Mouse (Mus musculus): ENCODE measurements around the gene Negr1. TPM values are rescaled to one million over a fixed set of nuclear protein-coding genes. Genes with fewer than 3 reads are reported as not detected.

The Negr1 gene
- polyA plus RNA-seq, 1 experiment from 2014 or later, result 6.0 TPM

GRCm38 (mm10) chr3:156952970-156953369 lies 391.4 kb downstream of the Negr1 start:
- Histone ChIP-seq H3K27ac (ENCODE audit: low read depth) (no peak overlapping the region), H3K27me3 (replicated peaks; ENCODE audit: control insufficient read depth, insufficient read depth, low read length) (no peaks in the 10 kb centered on the region), H3K36me3 (ENCODE audit: control insufficient read depth, insufficient read depth, low read length) (no peaks in the 10 kb centered on the region), H3K4me2 (ENCODE audit: low read length) (no peak overlapping the region), H3K4me3 (ENCODE audit: low read depth, low read length) (no peak overlapping the region), H3K4me1 (replicated peaks; ENCODE audit: control insufficient read depth, insufficient read depth, low read length) (no peaks in the 10 kb centered on the region), H3K9ac (ENCODE audit: low read length) (no peak overlapping the region), H3K9me3 (ENCODE audit: control insufficient read depth, low read length) (no peaks in the 10 kb centered on the region)
- ATAC-seq (replicated peaks; ENCODE audit: low FRiP score, low TSS enrichment, low read depth) (no peak), DNase-seq (ENCODE audit: low spot score) (no peak)
- WGBS, result 73% methylated on average over 6 of the region's 6 CpGs

GRCm38 (mm10) chr3:156955094-156955493 lies 393.5 kb downstream of the Negr1 start:
- H3K4me1 ChIP-seq (replicated peaks; ENCODE audit: control insufficient read depth, insufficient read depth, low read length), result no peaks in the 10 kb centered on the region
- no peak overlapping the region for H3K4me2 ChIP-seq (ENCODE audit: low read length)
- no peak overlapping the region for H3K9ac ChIP-seq (ENCODE audit: low read length)
- no peaks in the 10 kb centered on the region for H3K36me3 ChIP-seq (ENCODE audit: control insufficient read depth, insufficient read depth, low read length)
- no peak for ATAC-seq (replicated peaks; ENCODE audit: low FRiP score, low TSS enrichment, low read depth)
- H3K27me3 ChIP-seq (replicated peaks; ENCODE audit: control insufficient read depth, insufficient read depth, low read length), result no peaks in the 10 kb centered on the region
- WGBS, result 87% methylated on average over 4 of the region's 4 CpGs
- no peak for DNase-seq (ENCODE audit: low spot score)
- no peak overlapping the region for H3K27ac ChIP-seq (ENCODE audit: low read depth)
- H3K4me3 ChIP-seq (ENCODE audit: low read depth, low read length), result no peak overlapping the region
- H3K9me3 ChIP-seq (ENCODE audit: control insufficient read depth, low read length), result no peaks in the 10 kb centered on the region

DNA sequence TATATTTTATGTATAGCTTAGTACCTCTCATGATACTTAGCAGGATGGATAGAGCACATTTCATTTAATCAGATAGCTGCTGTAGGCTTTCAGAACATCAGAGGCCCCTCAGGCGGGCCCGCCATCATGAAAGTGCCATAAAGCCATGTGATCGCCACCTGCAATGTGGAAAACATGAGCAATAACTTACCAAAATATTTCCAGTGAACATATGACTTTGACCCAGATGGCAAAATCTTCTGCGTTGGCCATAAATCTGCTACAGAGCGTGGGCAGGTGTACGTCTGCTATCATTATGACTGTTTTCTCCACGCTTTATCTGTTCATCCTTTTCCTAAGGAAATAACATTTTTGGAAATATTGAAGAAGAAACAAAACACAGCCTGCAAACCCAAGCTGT lies 397.0 kb downstream of the Negr1 start:
- Histone ChIP-seq H3K9me3 (ENCODE audit: control insufficient read depth, low read length) (no peaks in the 10 kb centered on the region), H3K4me3 (ENCODE audit: low read depth, low read length) (no peak overlapping the region), H3K4me2 (ENCODE audit: low read length) (no peak overlapping the region), H3K36me3 (ENCODE audit: control insufficient read depth, insufficient read depth, low read length) (no peaks in the 10 kb centered on the region), H3K4me1 (replicated peaks; ENCODE audit: control insufficient read depth, insufficient read depth, low read length) (no peaks in the 10 kb centered on the region), H3K9ac (ENCODE audit: low read length) (no peak overlapping the region), H3K27me3 (replicated peaks; ENCODE audit: control insufficient read depth, insufficient read depth, low read length) (no peaks in the 10 kb centered on the region), H3K27ac (ENCODE audit: low read depth) (no peak overlapping the region)
- 92% methylated on average over 7 of the region's 7 CpGs for WGBS
- DNase-seq (ENCODE audit: low spot score) (no peak), ATAC-seq (replicated peaks; ENCODE audit: low FRiP score, low TSS enrichment, low read depth) (no peak)

GRCm38 (mm10) chr3:156968764-156969163 lies 407.2 kb downstream of the Negr1 start:
- Histone ChIP-seq H3K36me3 (ENCODE audit: control insufficient read depth, insufficient read depth, low read length) (no peaks in the 10 kb centered on the region), H3K4me3 (ENCODE audit: low read depth, low read length) (no peak overlapping the region), H3K27me3 (replicated peaks; ENCODE audit: control insufficient read depth, insufficient read depth, low read length) (no peaks in the 10 kb centered on the region), H3K9me3 (ENCODE audit: control insufficient read depth, low read length) (no peaks in the 10 kb centered on the region), H3K4me1 (replicated peaks; ENCODE audit: control insufficient read depth, insufficient read depth, low read length) (no peaks in the 10 kb centered on the region), H3K9ac (ENCODE audit: low read length) (no peak overlapping the region), H3K27ac (ENCODE audit: low read depth) (no peak overlapping the region), H3K4me2 (ENCODE audit: low read length) (no peak overlapping the region)
- WGBS, result 75% methylated on average over 2 of the region's 2 CpGs
- ATAC-seq (replicated peaks; ENCODE audit: low FRiP score, low TSS enrichment, low read depth) (no peak), DNase-seq (ENCODE audit: low spot score) (no peak)

- ATAC-seq (replicated peaks; ENCODE audit: low FRiP score, low TSS enrichment, low read depth), result no peak
- H3K4me2 ChIP-seq (ENCODE audit: low read length), result no peak overlapping the region
- DNase-seq (ENCODE audit: low spot score), result no peak
- no peaks in the 10 kb centered on the region for H3K4me1 ChIP-seq (replicated peaks; ENCODE audit: control insufficient read depth, insufficient read depth, low read length)
- H3K27me3 ChIP-seq (replicated peaks; ENCODE audit: control insufficient read depth, insufficient read depth, low read length), result no peaks in the 10 kb centered on the region
- WGBS, result 75% methylated on average over 2 of the region's 2 CpGs
- no peak overlapping the region for H3K9ac ChIP-seq (ENCODE audit: low read length)
- no peaks in the 10 kb centered on the region for H3K9me3 ChIP-seq (ENCODE audit: control insufficient read depth, low read length)
- no peak overlapping the region for H3K4me3 ChIP-seq (ENCODE audit: low read depth, low read length)
- no peak overlapping the region for H3K27ac ChIP-seq (ENCODE audit: low read depth)
- H3K36me3 ChIP-seq (ENCODE audit: control insufficient read depth, insufficient read depth, low read length), result no peaks in the 10 kb centered on the region
Observed at GRCm38 (mm10) chr3:156971104-156971503, 409.5 kb downstream of the Negr1 start.

DNA sequence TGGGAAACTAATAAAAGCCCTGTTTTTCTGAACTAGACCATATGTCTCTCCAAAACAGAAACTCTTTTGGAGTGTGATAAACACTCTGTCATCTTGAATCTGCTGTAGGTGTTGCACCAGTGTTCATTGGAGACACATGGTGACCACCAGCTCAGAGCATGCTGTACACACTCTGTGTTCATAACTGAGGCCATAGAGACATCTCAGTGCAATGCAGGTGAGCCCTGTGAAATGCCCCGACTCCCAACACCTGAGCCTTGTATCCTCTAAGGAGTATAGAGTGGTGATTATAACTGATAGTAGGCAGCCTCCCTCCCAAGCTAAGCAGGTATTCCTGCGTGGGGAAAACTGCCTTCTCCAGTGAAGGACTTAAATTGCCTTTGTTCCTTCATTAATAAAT lies 415.2 kb downstream of the Negr1 start:
- H3K4me2 ChIP-seq (ENCODE audit: low read length), result no peak overlapping the region
- 52% methylated on average over 2 of the region's 2 CpGs for WGBS

GRCm38 (mm10) chr3:156980042-156980716 lies 418.6 kb downstream of the Negr1 start:
- Histone ChIP-seq H3K27me3 (replicated peaks; ENCODE audit: control insufficient read depth, insufficient read depth, low read length) (no peaks in the 10 kb centered on the region), H3K27ac (ENCODE audit: low read depth) (no peak overlapping the region), H3K4me1 (replicated peaks; ENCODE audit: control insufficient read depth, insufficient read depth, low read length) (no peaks in the 10 kb centered on the region), H3K4me3 (ENCODE audit: low read depth, low read length) (no peak overlapping the region), H3K9ac (ENCODE audit: low read length) (no peak overlapping the region), H3K9me3 (ENCODE audit: control insufficient read depth, low read length) (no peaks in the 10 kb centered on the region), H3K36me3 (ENCODE audit: control insufficient read depth, insufficient read depth, low read length) (no peaks in the 10 kb centered on the region), H3K4me2 (ENCODE audit: low read length) (no peak overlapping the region)
- 48% methylated on average over 11 of the region's 11 CpGs for WGBS
- ATAC-seq (replicated peaks; ENCODE audit: low FRiP score, low TSS enrichment, low read depth), result no peak
- DNase-seq (ENCODE audit: low spot score), result no peak

More for the DNA sequence above, 415.2 kb downstream of the Negr1 start:
- Histone ChIP-seq H3K27ac (ENCODE audit: low read depth) (no peak overlapping the region), H3K9me3 (ENCODE audit: control insufficient read depth, low read length) (no peaks in the 10 kb centered on the region), H3K4me3 (ENCODE audit: low read depth, low read length) (no peak overlapping the region), H3K4me1 (replicated peaks; ENCODE audit: control insufficient read depth, insufficient read depth, low read length) (no peaks in the 10 kb centered on the region), H3K27me3 (replicated peaks; ENCODE audit: control insufficient read depth, insufficient read depth, low read length) (no peaks in the 10 kb centered on the region), H3K36me3 (ENCODE audit: control insufficient read depth, insufficient read depth, low read length) (no peaks in the 10 kb centered on the region), H3K9ac (ENCODE audit: low read length) (no peak overlapping the region)
- DNase-seq (ENCODE audit: low spot score) (no peak), ATAC-seq (replicated peaks; ENCODE audit: low FRiP score, low TSS enrichment, low read depth) (no peak)

- Histone ChIP-seq H3K9ac (ENCODE audit: low read length) (no peak overlapping the region), H3K27ac (ENCODE audit: low read depth) (no peak overlapping the region), H3K4me1 (replicated peaks; ENCODE audit: control insufficient read depth, insufficient read depth, low read length) (no peaks in the 10 kb centered on the region), H3K9me3 (ENCODE audit: control insufficient read depth, low read length) (no peaks in the 10 kb centered on the region), H3K4me3 (ENCODE audit: low read depth, low read length) (no peak overlapping the region), H3K4me2 (ENCODE audit: low read length) (no peak overlapping the region), H3K36me3 (ENCODE audit: control insufficient read depth, insufficient read depth, low read length) (no peaks in the 10 kb centered on the region), H3K27me3 (replicated peaks; ENCODE audit: control insufficient read depth, insufficient read depth, low read length) (no peaks in the 10 kb centered on the region)
- WGBS, result 44% methylated on average over 4 of the region's 4 CpGs
- DNase-seq (ENCODE audit: low spot score) (no peak), ATAC-seq (replicated peaks; ENCODE audit: low FRiP score, low TSS enrichment, low read depth) (no peak)
Observed at GRCm38 (mm10) chr3:156982102-156982501, 420.5 kb downstream of the Negr1 start.

- H3K9ac ChIP-seq (ENCODE audit: low read length), result no peak overlapping the region
- H3K36me3 ChIP-seq (ENCODE audit: control insufficient read depth, insufficient read depth, low read length), result no peaks in the 10 kb centered on the region
- no peaks in the 10 kb centered on the region for H3K4me1 ChIP-seq (replicated peaks; ENCODE audit: control insufficient read depth, insufficient read depth, low read length)
- no peak for DNase-seq (ENCODE audit: low spot score)
- H3K9me3 ChIP-seq (ENCODE audit: control insufficient read depth, low read length), result no peaks in the 10 kb centered on the region
- H3K27ac ChIP-seq (ENCODE audit: low read depth), result no peak overlapping the region
- H3K27me3 ChIP-seq (replicated peaks; ENCODE audit: control insufficient read depth, insufficient read depth, low read length), result no peaks in the 10 kb centered on the region
- no peak overlapping the region for H3K4me2 ChIP-seq (ENCODE audit: low read length)
- WGBS, result 99% methylated on average over 3 of the region's 3 CpGs
- no peak for ATAC-seq (replicated peaks; ENCODE audit: low FRiP score, low TSS enrichment, low read depth)
- no peak overlapping the region for H3K4me3 ChIP-seq (ENCODE audit: low read depth, low read length)
Observed at GRCm38 (mm10) chr3:156987113-156987512, 425.5 kb downstream of the Negr1 start.

Measured in intestine, embryonic 14.5 days (tissue).